ENCODE assay signal across 21 mouse cellular contexts in the genomic region with DNA sequence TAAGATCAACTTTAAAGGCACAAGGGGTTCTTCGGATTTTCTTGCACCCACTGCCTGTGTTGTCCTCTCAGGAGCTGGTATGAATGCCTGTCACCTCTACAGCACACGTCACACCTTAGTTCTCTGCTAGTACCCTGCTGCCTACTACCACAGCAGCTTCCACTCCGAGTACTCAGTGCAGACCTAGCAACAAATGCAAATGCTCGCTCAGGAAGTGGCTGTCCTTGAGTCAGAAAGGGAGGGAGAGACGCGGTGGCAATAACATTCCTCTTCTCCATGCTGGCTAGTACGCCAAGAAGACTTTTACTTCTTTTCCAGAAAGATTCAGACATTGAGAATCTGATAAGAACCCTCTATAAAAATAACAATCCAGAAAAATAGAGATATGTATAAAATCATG. TPM values are rescaled to one million over a fixed set of nuclear protein-coding genes. Genes with fewer than 3 reads are reported as not detected.
A peak's percentile ranks its signal among the peaks of the same experiment; 100 is the strongest.
DNase-seq lines count a peak whose midpoint lies in the region; TF ChIP-seq lines count a peak whose summit lies in the region.
"Had no signal": no experiment of that assay in that cellular context is flagged by ENCODE, and none has a peak within 500 bp of the region (broad histone marks: within the 10 kb centered on the region; RNA-seq: fewer than 3 reads in every experiment).

No protein-coding gene starts in this region.

- peak; percentile 59; the same call in 1 of the 2 replicates for TF ChIP-seq EP300 in ES-Bruce4 (IDR thresholded peaks at IDR 0.05; ENCODE audit: insufficient read depth, low read depth, low read length)

- H3K9ac ChIP-seq in ES-Bruce4 (ENCODE audit: low read depth, poor library complexity, severe bottlenecking): no peak overlapping the region
- H3K9ac ChIP-seq: embryonic facial prominence, embryonic 12.5 days; forebrain, embryonic 13.5 days; forebrain, embryonic 15.5 days; forebrain, postnatal 0 days had no signal

- H3K4me1 ChIP-seq in E14TG2a.4 (replicated peaks; ENCODE audit: low read depth, low read length): peaks cover 97% of the 10 kb centered on the region
- H3K4me1 ChIP-seq in ES-Bruce4 (ENCODE audit: control insufficient read depth, insufficient read depth, low read length): peaks cover 6% of the 10 kb centered on the region
- H3K4me1 ChIP-seq in lung, adult 2 months (ENCODE audit: control insufficient read depth, insufficient read depth, low read length): peaks cover 3% of the 10 kb centered on the region; the same call in 1 of the 2 replicates
- H3K4me1 ChIP-seq: embryonic facial prominence, embryonic 10.5 days; embryonic facial prominence, embryonic 12.5 days had no signal

- no peak for TF ChIP-seq CTCF in E14TG2a.4 (conservative IDR thresholded peaks at IDR 0.05; ENCODE audit: low read length)
- TF ChIP-seq CTCF in ES-Bruce4 (IDR thresholded peaks at IDR 0.05; ENCODE audit: low read depth, low read length): no peak
- TF ChIP-seq CTCF in layer of hippocampus, adult 2 months (conservative IDR thresholded peaks at IDR 0.05): no peak
- no peak for TF ChIP-seq CTCF in lung, adult 2 months (IDR thresholded peaks at IDR 0.05; ENCODE audit: insufficient read depth, low read length)

- H3K27ac ChIP-seq in ES-Bruce4 (ENCODE audit: insufficient read depth, low read length): no peak overlapping the region
- no peak overlapping the region for H3K27ac ChIP-seq in layer of hippocampus, adult 2 months
- H3K27ac ChIP-seq: embryonic facial prominence, embryonic 10.5 days; embryonic facial prominence, embryonic 12.5 days; forebrain, embryonic 13.5 days; forebrain, embryonic 15.5 days had no signal

- H3K9me3 ChIP-seq in E14TG2a.4 (ENCODE audit: low read length): no peaks in the 10 kb centered on the region
- H3K9me3 ChIP-seq in ES-Bruce4 (replicated peaks; ENCODE audit: control insufficient read depth, insufficient read depth, low read length, poor library complexity, severe bottlenecking): no peaks in the 10 kb centered on the region
- H3K9me3 ChIP-seq: embryonic facial prominence, embryonic 10.5 days; embryonic facial prominence, embryonic 12.5 days; forebrain, embryonic 13.5 days; forebrain, embryonic 15.5 days; G1E had no signal

- peaks cover 70% of the 10 kb centered on the region for H3K36me3 ChIP-seq in E14TG2a.4 (ENCODE audit: insufficient read depth, low read length)
- peaks cover 5% of the 10 kb centered on the region for H3K36me3 ChIP-seq in ES-Bruce4 (ENCODE audit: control insufficient read depth, insufficient read depth, low read length, poor library complexity, severe bottlenecking)

- peak; percentile 17 for DNase-seq in adrenal gland, adult 2 months
- no peak for DNase-seq in adrenal gland, adult 18-20 months (ENCODE audit: low spot score in 2 of 2)
- DNase-seq in R1 (ENCODE audit: low read depth, low spot score): peak; percentile 79
- DNase-seq in layer of hippocampus, adult 2 months (ENCODE audit: low spot score in 2 of 2): no peak
- no peak for DNase-seq in heart, adult 8-10 months (ENCODE audit: low spot score)
- no peak for DNase-seq in lung, adult 2 months
- DNase-seq: adrenal gland, postnatal 25 days; cerebellum, adult 11-12 months; cerebellum, adult 2 months; cerebellum, adult 9-10 months; cerebellum, postnatal 10 days; cerebellum, postnatal 25 days; forebrain, postnatal 0 days had no signal

- WGBS in lung, adult 2 months: 86% methylated on average over 7 of the region's 7 CpGs

- H3K27me3 ChIP-seq in E14TG2a.4 (ENCODE audit: insufficient read depth, low read length): no peaks in the 10 kb centered on the region
- no peaks in the 10 kb centered on the region for H3K27me3 ChIP-seq in ES-Bruce4 (ENCODE audit: control insufficient read depth, insufficient read depth, low read length, poor library complexity, severe bottlenecking)
- H3K27me3 ChIP-seq: embryonic facial prominence, embryonic 12.5 days; forebrain, embryonic 13.5 days; forebrain, embryonic 15.5 days; Patski had no signal

- H3K4me3 ChIP-seq in E14TG2a.4 (replicated peaks; ENCODE audit: low read length) (peak overlapping the region; percentile 49; the same call in 1 of the 2 replicates), ES-Bruce4 (ENCODE audit: low read depth, low read length) (no peak overlapping the region)
- H3K4me3 ChIP-seq in layer of hippocampus, adult 2 months: no peak overlapping the region
- no peak overlapping the region for H3K4me3 ChIP-seq in lung, adult 2 months (replicated peaks; ENCODE audit: extremely low read depth, low read depth, low read length)
- H3K4me3 ChIP-seq: embryonic facial prominence, embryonic 10.5 days; embryonic facial prominence, embryonic 12.5 days; forebrain, embryonic 13.5 days; forebrain, embryonic 15.5 days had no signal

- no peak for TF ChIP-seq POLR2A in ES-Bruce4 (IDR thresholded peaks at IDR 0.05; ENCODE audit: insufficient read depth, low read length)
- no peak for TF ChIP-seq POLR2A in lung, adult 2 months (IDR thresholded peaks at IDR 0.05; ENCODE audit: borderline replicate concordance, extremely low read depth, low read depth, low read length)

RNA-seq across cellular contexts. Expression of gene Tet2, which starts 31.5 kb away (rescaled TPM):
- 10 to 100 TPM; 28.4 to 35.9 TPM for total RNA-seq in adrenal gland, adult 2 months (2021)
- 9.4 and 10.5 TPM in 2 replicates for polyA plus RNA-seq in adrenal gland, adult 2 months (2012; rRNA removed)
- total RNA-seq in adrenal gland, adult 18-20 months (2021): 10 to 100 TPM; 31.7 to 36.2 TPM
- polyA plus RNA-seq in ES-Bruce4 (2011; ENCODE audit: insufficient read depth, insufficient read length, low read depth, missing spikeins): 59.1 and 62.6 TPM in 2 replicates
- total RNA-seq in layer of hippocampus, adult 2 months (2021): 10 to 100 TPM; 40.7 to 45.9 TPM
- 10 to 100 TPM; 13.4 to 17.6 (median 14.7) TPM for total RNA-seq in heart, adult 8-10 months (2022)
- 9.8 and 17.3 TPM in 2 replicates for polyA plus RNA-seq in lung, adult 2 months (2012; rRNA removed)

Comparison
In these comparisons a context has a peak if more than half of its experiments do, and no peak if none do; other contexts are left out.
1. DNase-seq: peak in adrenal gland, adult 2 months (single experiment) and R1 (single experiment); none in adrenal gland, adult 18-20 months (0 of 2), layer of hippocampus, adult 2 months (0 of 2), heart, adult 8-10 months (single experiment) and lung, adult 2 months (single experiment).